Mouse (Mus musculus): Measurements from ENCODE around the gene Prkar1a.

The Prkar1a gene

DNA sequence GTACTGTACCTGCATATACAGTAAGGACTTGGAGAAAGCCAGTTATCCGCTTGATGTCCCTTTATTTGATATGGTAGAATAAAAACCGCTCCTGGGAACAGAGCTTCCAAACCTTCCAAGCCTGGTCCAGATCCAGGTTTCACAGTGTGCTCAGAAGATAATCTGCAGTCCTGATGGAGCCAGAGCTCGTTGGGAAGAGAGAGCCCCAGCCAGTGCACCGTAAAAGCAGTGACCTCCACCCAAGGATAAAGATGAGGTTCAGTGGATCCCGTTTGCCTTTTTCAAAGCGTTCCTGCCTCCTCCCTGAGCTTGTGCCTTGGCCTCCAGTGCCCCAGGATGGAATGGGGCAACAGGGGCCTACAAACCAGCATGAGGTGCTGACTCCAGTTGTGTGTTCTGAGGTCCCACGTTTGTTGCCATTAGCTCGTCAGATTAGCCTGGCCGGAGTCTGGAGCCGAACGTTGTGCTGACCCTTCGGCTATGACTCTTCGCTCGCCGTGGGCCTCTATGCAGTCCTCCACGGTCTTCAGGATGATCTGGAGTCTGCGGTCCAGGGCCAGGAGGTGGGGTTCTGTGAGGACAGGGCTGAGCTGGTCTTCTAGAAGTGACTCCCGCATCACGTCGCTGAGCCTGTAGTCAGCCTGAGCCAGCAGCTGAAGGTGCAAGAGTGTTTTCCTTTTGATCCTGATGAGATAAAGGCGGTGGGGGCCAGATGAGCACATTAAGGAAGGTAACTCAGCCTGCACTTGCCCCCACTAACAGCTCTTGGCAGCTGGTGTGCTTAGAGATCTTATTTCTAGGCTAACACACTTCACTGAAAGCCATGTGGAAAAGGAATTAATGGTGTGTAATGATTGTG lies 23.9 kb downstream of the Prkar1a start:
- DNase-seq (ENCODE audit: low read depth, low spot score), result no peak

DNA sequence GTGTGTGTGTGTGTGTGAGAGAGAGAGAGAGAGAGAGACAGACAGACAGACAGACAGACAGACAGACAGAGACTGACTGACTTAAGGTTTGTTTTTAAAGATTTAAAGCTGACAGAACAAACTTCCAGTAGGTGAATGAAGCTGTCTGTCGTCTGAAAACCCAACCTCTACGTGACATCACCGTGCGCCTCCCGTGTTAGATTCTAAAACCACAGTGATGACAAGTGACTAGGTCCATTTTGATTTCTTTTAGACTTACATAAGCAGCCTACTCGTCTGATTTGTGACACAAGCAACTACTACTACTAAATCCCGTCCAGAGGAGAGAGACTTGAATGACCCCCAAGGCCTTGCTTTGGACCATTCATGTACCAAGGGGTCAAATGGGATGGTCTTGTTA lies 24.5 kb downstream of the Prkar1a start:
- peak; percentile 82 for DNase-seq (ENCODE audit: low read depth, low spot score)

DNA sequence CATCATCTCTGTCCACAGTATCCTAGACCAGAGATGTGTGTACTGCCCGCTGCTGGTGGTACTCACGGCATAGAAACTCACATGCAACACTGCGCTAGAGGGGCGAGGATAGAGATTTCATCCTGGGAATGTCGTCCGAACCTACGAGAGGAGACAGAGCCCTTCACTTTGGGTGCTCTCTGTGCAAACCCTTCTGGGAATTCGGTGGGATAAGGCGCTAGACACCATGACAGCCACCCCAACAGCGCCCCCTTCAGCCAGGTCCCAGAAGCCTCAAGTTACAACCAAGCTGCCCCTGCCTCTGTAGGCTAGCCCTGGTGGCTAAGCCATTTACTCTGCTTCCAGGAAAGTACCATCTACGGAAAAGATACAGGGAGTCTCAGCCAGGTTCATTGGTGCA lies 25.3 kb downstream of the Prkar1a start:
- DNase-seq (ENCODE audit: low read depth, low spot score), result no peak

DNA sequence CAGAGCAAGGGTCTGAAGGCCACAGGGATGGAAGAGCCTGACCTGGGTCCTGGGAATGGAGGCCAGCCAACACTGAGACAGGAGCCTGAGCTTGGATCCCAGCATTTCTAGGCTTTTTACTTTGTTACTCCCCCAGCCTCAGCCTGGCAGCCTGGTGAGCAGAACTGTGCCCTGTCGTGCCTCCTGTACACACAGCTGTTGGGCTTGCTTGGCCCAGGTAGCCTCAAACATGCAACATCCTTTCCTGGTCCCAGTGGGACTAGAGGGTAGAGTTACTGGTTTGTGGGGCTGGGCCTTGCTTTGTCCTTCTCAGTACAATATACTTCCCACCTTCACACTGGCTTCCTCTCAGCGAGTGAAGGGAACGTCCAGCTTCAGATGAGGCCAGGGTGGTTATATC lies 26.0 kb downstream of the Prkar1a start:
- DNase-seq (ENCODE audit: low read depth, low spot score), result no peak

DNA sequence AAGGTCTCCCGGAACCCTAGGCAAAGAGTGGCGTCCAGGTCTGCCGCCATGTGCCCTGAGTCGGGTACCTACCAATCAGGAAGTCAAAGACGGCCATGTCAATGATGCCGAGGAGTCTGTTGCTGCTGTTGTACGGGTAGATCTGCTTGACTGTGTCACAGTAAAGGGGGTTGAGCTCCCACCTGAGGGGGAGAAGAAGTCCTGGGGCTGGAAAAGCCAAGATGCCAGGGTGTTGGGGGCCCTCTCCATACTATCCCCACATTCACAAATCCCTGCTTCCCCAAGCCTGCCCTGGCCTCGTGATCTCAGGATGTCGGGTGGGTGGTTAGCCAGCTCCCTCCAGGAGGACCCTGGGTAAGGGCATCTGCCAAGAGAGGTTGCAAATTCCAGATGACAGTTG lies 26.6 kb downstream of the Prkar1a start:
- DNase-seq (ENCODE audit: low read depth, low spot score), result no peak

DNA sequence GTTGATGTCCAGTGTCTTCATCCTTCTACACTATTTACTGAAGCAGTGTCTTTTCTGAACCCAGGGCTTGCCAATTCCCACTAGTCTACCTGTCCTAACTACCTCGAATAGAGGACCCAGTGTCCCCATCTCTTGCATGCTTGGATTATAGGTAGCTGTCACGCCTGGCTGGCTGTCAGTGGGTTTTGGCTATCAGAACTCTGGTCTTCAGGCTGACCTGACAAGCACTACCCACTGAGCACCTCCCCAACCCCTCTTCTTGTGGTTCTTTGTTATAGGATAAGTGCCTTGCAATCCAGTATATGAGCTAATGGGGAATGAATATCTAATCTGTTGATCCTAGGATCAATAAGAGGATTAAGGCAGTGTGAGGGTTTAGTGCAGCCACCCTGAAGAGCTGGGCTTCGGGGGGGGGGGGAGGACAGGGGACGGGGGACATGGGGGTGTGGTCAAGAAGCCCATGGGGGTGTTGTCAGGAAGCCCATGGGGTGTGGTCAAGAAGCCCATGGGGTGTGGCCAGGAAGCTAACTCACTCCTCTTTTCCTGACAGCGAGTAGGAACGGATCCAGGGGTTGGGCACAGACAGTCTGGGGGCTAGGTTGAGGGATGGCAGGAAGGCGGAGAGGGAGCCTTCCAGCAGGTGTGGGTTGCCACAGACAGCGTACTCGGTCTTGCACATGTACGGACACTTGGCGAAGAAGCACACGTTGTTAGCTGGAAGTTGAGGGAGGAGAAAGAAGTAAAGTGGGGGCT lies 27.6 kb downstream of the Prkar1a start:
- no peak for DNase-seq (ENCODE audit: low read depth, low spot score)

DNA sequence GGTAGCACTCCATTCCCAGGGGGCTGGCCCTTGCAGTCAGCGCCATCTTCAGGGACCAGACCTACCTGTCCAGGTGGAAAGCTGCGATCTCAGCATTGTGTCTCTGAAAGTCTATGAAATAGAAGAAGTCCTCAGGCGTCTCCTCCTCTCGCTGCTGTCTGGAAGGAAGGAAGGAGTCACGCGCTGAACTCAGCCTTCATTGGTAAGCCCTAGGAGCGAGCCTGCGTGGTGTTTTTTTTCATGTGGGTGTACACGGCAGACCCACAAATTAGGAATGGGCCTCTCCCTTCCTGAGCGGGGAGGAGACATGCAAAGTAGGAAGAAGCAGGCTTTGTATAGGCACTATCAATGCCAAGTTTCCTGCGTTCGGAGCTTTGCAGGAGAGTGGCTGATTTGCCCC lies 29.1 kb downstream of the Prkar1a start:
- DNase-seq (ENCODE audit: low read depth, low spot score), result peak; percentile 60

DNA sequence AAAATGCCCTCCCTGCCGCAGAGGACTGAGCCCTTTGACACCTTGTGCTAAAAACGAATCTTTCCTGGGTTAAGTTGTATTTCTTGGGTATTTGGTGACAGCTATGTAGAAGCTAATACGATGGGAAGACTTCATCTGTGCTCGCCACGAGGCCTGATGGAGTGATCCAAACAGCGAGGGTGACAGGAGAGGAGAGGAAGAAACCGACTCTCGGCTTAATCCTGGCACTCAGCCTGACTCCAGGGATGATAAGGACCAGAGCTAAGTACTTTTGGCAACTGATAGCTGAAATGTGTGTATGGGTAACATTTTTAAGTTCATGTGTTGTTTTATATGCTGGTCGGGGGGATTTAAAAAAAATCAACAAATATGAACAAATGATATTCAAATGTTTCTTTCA lies 31.7 kb downstream of the Prkar1a start:
- DNase-seq (ENCODE audit: low read depth, low spot score), result no peak

DNA sequence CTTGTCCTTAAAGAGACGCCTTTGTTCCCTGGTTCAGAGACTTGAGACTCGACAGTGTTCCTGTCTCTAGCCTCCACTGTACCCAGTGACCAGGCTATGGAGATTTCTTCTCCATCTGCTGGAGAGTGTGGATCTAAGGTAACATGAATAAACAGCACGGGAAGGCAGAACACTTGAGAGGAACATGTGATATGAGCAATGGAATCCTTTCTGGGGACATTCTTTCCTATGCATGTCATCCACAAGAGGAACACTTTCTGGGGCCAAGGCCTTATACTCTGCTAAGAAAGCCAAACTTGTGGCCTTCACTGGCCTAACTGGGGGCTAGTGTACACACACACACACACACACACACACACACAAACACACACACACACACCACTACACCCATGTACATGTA lies 32.4 kb downstream of the Prkar1a start:
- no peak for DNase-seq (ENCODE audit: low read depth, low spot score)

DNA sequence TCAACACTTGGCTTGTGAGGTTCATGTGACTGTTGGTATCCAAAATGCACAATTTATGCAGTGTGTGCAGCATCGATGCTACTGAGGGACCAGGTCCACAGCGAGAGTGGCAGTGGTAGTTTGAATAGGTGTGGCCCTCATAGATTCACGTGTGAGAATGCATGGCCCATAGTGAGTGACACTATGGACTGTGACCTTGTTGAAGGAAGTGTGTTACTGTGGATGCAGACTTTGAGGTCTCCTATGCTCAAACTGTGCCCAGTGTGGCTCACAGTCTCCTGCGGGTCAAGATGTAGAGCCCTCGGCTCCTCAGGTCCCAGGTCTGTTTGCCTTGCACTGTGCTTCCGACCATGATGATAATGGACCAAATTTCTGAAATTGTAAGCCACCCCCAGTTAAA lies 33.0 kb downstream of the Prkar1a start:
- DNase-seq (ENCODE audit: low read depth, low spot score), result no peak

DNA sequence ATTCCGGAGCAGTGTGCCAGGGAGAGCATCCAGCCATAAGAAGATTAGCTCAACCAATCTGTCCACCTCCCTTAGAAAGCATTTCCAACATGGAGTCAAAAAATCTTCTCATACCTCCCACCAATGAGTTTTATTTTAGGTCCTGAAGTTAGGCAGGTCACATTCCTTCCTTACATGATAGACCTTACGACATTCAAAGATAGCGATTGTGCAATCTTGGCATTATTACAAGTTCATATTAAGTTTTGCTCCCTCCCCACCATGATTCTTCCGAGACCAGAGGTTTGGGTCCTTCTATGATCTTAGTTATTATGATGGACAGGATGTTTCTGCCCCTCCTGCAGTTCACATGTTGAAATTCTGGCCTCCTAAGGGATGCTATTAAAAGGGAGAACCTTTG lies 40.3 kb downstream of the Prkar1a start:
- no peak for DNase-seq (ENCODE audit: low read depth, low spot score)

DNA sequence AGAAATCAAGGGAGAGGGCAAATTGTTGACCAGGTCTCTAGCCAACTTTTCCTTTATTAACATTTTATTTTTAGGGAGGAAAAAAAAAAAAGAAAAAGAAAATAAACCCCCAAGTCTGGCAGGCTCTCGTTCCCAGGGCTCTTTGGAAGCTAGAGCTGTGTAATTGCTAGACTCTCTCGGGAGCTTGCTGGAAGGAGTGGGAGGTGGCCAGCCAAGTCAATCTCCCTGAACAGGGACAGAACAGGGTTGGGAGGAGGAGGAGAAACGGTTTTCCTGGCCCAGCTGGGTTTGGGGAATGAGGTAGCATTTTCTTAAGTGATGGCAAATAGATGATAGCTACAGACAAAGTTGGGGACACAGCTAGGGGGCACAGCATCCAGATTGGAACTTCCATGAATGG lies 43.5 kb downstream of the Prkar1a start:
- DNase-seq (ENCODE audit: low read depth, low spot score), result no peak

DNA sequence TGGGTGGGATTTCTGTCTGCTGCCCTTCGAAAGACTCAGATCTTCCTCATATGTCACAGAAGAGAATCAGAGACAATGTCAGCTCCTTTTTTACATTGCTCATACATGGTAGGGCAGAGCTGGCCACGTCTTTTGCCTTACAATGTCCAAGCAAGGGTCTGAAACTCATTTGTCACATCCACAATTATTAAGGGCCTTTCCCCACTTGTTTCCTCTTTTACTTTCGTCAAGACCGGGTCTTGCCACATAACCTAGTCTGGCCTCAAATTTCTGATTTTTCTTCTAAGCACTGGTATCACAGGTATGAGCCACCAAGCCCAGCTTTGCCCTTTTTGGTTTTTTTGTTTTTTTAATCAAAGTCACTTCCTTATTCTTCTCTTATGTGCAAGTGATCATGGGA lies 47.3 kb downstream of the Prkar1a start:
- no peak for DNase-seq (ENCODE audit: low read depth, low spot score)

DNA sequence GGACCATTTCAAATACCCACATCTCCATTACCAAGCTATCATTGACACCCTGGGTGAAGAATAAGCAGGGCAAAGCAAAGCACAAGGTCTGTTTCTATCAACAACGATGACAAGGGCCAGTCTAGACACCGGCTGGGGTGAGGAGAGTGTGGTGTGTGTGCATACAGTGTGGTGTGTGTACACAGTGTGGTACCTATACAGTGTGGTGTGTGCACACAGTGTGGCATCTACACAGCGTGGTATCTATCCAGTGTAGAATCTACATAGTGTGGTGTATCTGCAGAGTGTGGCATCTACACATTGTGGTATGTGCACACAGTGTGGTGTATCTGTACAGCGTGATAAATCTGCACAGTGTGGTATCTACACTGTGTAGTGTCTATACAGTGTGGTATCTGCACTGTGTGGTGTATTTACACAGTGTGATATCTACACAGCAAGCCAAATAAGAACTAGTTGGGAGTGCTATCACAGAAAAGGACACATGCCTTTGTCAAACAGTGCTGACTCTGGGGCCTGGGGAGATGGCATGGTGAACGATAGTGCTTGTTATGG lies 48.0 kb downstream of the Prkar1a start:
- no peak for DNase-seq (ENCODE audit: low read depth, low spot score)

DNA sequence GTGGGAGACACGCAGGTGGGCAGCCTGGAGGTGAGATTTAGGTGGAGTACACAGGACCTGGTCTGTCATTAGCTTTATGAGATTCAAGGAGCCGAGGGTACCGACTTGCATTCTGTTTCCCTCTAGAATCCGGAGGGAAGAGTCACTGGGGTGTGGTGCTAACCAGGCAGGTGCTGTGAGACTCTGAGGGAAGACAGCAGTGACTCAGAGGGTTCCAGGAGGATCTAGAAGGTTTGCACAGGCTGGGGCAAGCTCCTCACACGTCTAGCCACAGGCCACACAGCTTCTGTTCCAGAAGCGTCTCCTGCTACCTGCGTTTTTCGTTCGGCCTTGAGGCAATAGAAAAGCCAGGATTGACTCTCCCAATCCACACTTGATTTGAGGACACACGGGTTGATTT lies 49.5 kb downstream of the Prkar1a start:
- DNase-seq (ENCODE audit: low read depth, low spot score), result no peak

DNA sequence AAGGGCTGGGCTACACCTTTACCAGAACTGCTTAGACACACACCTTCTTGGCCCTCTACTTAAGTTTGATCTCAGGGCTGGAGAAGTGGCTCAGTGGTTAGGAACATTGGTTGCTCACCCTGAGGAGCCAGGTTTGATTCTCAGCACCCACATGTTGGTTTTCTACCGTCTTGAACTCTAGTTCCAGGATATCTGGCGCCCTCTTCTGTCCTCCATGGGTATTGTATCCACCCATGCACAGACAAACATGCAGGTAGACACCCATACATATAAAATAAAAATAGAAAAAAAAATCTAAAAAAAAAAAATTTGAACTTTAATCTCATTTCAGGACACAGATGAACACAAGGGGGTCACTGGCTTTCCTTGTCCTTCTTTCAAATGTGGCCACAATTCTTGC lies 50.6 kb downstream of the Prkar1a start:
- no peak for DNase-seq (ENCODE audit: low read depth, low spot score)

DNA sequence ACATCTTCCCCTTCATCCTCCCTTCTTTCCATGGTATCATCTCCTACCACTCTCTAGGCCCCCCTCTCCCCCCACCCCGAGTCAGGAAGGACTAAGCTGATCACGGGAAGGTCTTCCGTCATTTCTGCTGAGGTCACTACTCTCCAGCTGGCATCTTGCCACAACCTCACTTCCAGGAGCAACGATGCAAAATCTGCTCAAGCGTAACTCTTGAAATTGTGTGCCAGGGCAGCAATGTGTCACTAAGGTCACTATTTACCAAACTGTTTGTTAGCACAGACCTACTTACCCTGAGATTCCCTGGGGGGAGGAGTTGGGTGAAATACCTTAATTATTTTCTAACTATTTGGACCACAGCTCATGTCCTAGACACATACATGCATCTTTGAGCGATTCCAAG lies 51.6 kb downstream of the Prkar1a start:
- DNase-seq (ENCODE audit: low read depth, low spot score), result no peak

DNA sequence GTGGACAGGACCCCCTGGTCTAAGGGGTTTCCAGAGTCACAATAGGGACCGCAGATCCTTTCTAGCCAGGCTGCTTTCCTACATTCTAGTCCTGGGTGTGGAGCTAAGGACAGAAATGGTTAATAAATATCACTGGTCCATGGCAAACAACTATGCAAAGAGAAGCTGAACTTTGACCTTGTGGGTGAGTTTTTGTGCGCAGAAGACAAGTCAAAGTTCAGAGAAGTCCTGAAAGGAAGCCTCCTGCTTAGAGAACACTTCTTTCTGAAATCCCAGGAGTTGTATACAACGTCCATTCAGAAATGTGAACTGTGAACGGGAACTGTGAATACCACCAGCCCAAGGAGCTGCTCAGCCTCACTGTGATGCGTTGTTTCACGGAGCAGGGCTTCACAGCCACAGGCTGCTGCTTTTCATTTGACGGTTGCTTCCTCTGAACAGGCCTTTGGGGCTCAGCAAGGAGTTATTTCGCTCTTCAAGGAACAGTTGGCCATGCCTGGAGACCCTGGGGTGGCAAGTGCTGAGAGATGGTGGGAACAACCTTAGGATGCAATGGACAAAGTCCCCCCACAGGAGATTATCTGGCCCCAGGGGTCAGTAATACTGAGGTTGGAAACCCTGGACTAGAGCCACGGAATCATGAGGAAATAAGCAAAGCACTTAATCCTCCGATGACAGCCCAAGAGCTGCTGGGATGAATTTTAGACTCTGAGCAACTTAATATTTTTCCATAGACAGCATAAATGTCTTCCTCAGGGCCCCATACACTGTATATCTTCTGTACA lies 53.0 kb downstream of the Prkar1a start:
- DNase-seq (ENCODE audit: low read depth, low spot score), result no peak

DNA sequence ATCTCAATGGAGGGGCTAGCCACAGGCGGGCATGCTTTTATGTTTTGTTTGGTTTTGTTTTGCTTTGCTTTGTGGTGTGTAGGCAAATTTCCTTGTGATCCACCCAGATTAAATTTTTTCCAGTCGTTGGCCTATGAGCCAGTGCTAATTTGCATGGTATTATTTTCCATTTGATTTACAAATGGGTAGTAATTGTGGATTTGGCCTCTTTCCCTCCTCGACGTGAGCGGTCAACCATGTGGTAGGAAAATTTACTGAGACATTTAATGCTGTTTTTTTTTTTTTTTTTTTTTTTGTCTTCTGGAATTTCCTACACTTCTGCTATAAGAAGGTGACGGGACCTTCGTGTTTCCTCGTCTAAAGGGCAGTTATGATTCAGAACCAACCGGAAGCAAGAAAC lies 54.6 kb downstream of the Prkar1a start:
- DNase-seq (ENCODE audit: low read depth, low spot score), result peak; percentile 38

DNA sequence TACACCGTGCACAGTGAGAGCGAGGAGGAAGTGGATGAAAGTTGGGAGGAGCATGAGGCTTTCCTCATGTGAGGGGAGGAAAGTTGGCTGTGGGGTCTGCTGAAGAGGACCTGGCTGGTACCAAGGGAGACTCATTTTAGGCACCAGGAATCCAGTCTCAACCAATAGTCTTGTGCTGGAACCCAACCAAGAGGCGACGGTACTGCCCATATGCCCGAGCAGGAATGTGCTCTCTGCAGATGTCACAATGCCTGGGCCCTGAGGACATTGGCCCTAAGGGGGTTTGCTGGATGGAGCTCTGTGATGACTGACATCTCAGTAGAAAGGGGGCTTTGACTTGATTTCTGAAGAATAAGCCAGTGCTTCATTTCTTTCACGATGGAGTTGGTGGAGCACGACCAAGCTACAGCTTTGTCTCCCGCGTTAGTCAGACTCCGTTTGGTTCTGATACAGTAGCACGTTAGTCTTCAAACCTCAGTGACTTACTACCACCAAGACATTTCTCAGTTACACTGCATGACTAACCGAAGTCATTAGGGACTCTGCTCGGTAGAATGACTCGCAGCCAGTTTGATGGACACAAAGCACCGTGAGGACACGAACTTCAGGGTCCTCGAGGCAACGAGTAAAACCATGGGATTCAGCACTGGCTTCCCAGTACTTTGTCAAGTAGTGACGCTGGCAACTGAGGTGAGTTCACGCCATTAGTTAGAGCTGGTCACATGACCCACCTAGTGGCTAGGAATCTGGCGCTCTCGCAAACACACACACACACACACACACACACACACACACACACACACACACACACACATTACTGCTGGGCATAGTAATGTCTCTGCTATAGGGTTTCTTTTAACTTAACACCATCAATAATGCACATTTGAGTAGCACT lies 55.4 kb downstream of the Prkar1a start:
- DNase-seq (ENCODE audit: low read depth, low spot score), result no peak

All from CD4-positive helper T cell, adult 2 months (primary cell).